Mouse (Mus musculus): ENCODE data around the gene Gm49384.
"Not testable (repeated sequence)": the region's sequence is repeated elsewhere in the genome, so short reads cannot be mapped to it uniquely, and the experiment has no call there.

The Gm49384 gene

GRCm38 (mm10) chr12:69167656-69168460, 36.2 kb downstream of the Gm49384 start:
- DNase-seq (ENCODE audit: low spot score): no peak

GRCm38 (mm10) chr12:69166861-69167581, 37.0 kb downstream of the Gm49384 start:
- not testable (repeated sequence) for DNase-seq (ENCODE audit: low spot score)

DNA sequence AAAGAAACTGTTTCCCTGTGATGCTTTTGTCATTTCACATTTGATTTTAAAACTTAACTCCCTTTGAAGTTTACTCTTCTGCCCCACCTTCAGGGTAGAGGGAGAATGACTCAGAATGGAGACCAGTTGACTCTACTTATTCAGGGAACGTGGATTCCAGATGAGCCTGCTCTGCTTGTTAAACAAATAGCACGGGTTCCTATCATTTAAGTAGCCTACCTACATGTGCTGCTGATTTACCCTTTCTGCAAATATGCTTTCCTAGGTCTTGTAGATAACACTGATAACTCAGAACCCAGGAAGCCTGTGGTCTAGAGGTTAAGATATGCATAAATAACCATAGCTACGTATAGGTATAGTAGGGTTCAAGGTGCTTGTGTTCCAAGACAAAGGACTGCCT, 39.2 kb downstream of the Gm49384 start:
- no peak for DNase-seq (ENCODE audit: low spot score)

GRCm38 (mm10) chr12:69163586-69163985, 40.5 kb downstream of the Gm49384 start:
- not testable (repeated sequence) for DNase-seq (ENCODE audit: low spot score)

DNA sequence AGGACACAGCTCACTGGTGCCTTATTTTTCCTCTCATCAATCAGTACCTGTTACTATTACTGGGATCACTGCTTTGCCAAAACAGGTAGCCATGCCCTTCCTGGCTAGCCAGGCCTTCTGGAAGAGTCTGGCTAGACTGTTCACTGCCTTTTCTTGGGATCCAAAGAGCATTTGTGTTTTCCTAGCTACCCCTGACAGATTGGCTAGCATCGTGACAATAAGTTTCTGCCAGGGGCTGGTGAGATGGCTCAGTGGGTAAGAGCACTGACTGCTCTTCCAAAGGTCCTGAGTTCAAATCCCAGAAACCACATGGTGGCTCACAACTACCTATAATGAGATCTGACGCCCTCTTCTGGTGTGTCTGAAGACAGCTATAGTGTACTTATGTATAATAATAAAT, 43.4 kb downstream of the Gm49384 start:
- DNase-seq (ENCODE audit: low spot score): not testable (repeated sequence)

- no peak for DNase-seq (ENCODE audit: low spot score)
Measured at GRCm38 (mm10) chr12:69159578-69159940, 44.5 kb downstream of the Gm49384 start.

GRCm38 (mm10) chr12:69158765-69159577, 45.1 kb downstream of the Gm49384 start, which contains the start of gene Rps29:
TSS of gene Rps29 (minus strand) at chr12:69159186.
- peak; percentile 96 for DNase-seq (ENCODE audit: low spot score)

GRCm38 (mm10) chr12:69158366-69158764, 45.7 kb downstream of the Gm49384 start:
- DNase-seq (ENCODE audit: low spot score): no peak

DNA sequence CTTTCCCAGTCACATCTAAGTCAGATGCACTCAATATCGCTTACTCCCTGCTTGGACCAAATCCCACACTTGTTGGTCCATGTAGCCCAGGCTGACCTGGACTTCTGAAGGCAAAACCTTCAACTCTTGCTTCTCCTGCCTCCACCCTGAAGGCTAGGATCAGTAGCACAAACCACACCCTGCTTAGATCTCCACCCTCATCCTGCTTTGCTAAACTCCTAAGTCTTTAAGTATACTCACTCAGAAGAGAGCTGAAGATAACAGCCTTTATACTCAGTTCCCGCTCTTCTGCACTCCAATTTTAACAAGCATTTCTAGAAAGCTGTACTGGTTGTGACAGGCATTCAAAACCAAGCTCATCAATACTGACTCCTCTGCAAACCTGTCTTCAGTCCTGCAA, 47.0 kb downstream of the Gm49384 start:
- no peak for DNase-seq (ENCODE audit: low spot score)

DNA sequence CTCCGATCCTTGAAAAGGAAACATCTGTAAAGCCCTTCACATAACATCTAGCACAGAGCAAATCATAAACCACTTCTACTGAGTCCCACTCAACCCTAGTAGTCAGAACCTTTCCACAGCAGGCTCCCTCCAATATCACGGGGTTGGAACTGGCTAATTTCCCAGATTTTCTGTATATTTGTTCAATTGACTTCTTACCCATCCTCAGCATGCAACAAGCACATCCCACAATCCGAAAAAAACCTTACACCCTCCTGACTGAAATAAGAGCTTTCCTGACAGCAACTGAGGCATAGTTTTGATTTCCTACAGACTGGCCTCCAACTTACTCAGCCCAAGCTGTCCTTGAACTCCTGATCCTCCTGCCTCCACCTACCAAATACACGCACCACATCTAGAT, 47.6 kb downstream of the Gm49384 start:
- DNase-seq (ENCODE audit: low spot score): no peak

GRCm38 (mm10) chr12:69155923-69156322, 48.1 kb downstream of the Gm49384 start:
- DNase-seq (ENCODE audit: low spot score): no peak

GRCm38 (mm10) chr12:69150049-69150448, 54.0 kb downstream of the Gm49384 start:
- DNase-seq (ENCODE audit: low spot score): no peak

DNA sequence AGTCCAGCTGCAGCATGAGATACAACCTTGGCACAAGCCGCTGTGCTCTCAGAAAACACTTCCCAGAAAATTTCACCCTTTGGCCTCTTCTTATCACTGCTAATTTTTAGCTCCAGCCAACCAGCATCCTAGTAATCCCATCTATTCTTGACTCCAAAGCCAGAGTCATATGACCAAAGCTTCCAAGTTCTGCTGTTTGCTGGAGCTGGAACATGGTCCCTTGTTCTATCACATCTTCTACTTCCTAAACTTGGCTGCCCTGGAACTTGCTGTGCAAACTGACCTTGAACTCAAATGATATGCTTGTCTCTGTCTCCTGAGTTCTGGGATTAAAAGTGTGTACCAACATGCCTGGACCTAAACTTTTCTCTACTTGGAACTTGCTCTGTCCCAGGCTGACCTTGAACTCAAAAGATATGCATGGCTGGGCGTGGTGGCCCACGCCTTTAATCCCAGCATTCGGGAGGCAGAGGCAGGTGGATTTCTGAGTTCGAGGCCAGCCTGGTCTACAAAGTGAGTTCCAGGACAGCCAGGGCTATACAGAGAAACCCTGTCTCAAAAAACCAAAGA, 56.8 kb downstream of the Gm49384 start:
- no peak for DNase-seq (ENCODE audit: low spot score)

GRCm38 (mm10) chr12:69143460-69143859, 60.6 kb downstream of the Gm49384 start:
- no peak for DNase-seq (ENCODE audit: low spot score)

- DNase-seq (ENCODE audit: low spot score): no peak
Measured at GRCm38 (mm10) chr12:69139841-69140240, 64.2 kb downstream of the Gm49384 start.

Measured in ovary, adult 18-20 months (tissue).